ENCODE assay signal across 19 mouse cellular contexts in genomic region chr10:128503532-128503931, GRCm38 (mm10). TPM values are rescaled to one million over a fixed set of nuclear protein-coding genes. Genes with fewer than 3 reads are reported as not detected.
DNase-seq lines count a peak whose midpoint lies in the region; ATAC-seq and TF ChIP-seq lines count a peak whose summit lies in the region.
"Had no signal": no experiment of that assay in that cellular context is flagged by ENCODE, and none has a peak within 500 bp of the region (broad histone marks: within the 10 kb centered on the region; RNA-seq: fewer than 3 reads in every experiment).

No protein-coding gene starts in this region.

- H3K4me1 ChIP-seq in liver, embryonic 15.5 days (replicated peaks), result peaks cover 56% of the 10 kb centered on the region

- no peak overlapping the region for H3K4me2 ChIP-seq in liver, embryonic 15.5 days
- H3K4me2 ChIP-seq in myocyte (ENCODE audit: low read depth), result peak overlapping the region; percentile 34
- H3K4me2 ChIP-seq: embryonic facial prominence, embryonic 12.5 days; forebrain, embryonic 15.5 days; heart, embryonic 12.5 days; hindbrain, embryonic 15.5 days had no signal

- TF ChIP-seq POLR2A in myocyte (IDR thresholded peaks at IDR 0.05; ENCODE audit: insufficient read length, low read depth), result no peak

- H3K36me3 ChIP-seq in liver, embryonic 15.5 days (replicated peaks), result no peaks in the 10 kb centered on the region
- H3K36me3 ChIP-seq in myocyte (ENCODE audit: control insufficient read depth, insufficient read depth), result no peaks in the 10 kb centered on the region
- H3K36me3 ChIP-seq: embryonic facial prominence, embryonic 12.5 days; forebrain, embryonic 15.5 days; hindbrain, embryonic 15.5 days had no signal

- H3K4me3 ChIP-seq in left cerebral cortex, adult 2 months, result no peak overlapping the region
- no peak overlapping the region for H3K4me3 ChIP-seq in liver, embryonic 15.5 days (replicated peaks)
- no peak overlapping the region for H3K4me3 ChIP-seq in myocyte
- H3K4me3 ChIP-seq: embryonic facial prominence, embryonic 12.5 days; forebrain, embryonic 15.5 days; heart, embryonic 12.5 days; hindbrain, embryonic 15.5 days had no signal

- H3K27ac ChIP-seq in left cerebral cortex, adult 2 months, result peak overlapping the region; percentile 8; the same call in 1 of the 2 replicates
- H3K27ac ChIP-seq in liver, embryonic 15.5 days (replicated peaks), result peak overlapping the region; percentile 64
- H3K27ac ChIP-seq: embryonic facial prominence, embryonic 12.5 days; forebrain, embryonic 15.5 days; hindbrain, embryonic 15.5 days had no signal

- DNase-seq in gastrocnemius, adult 18-20 months (ENCODE audit: low spot score), result peak; percentile 44
- DNase-seq in gastrocnemius, postnatal 36 days, result no peak
- DNase-seq in left cerebral cortex, adult 2 months (ENCODE audit: extremely low spot score in 1 of 2, low spot score in 2 of 2), result no peak
- no peak for DNase-seq in left cerebral cortex, adult 8-10 months (ENCODE audit: low spot score in 2 of 2)
- no peak for DNase-seq in liver
- DNase-seq: adrenal gland, postnatal 10 days; B cell, adult 2 months; cerebellum, adult 11-12 months; cerebellum, adult 9-10 months; cerebellum, postnatal 25 days; gastrocnemius, postnatal 25 days; heart, postnatal 36 days had no signal

- ATAC-seq in liver, embryonic 15.5 days (ENCODE audit: insufficient read depth), result no peak
- ATAC-seq: CD4-positive, CD25-positive, alpha-beta regulatory T cell, adult 4 months; forebrain, embryonic 15.5 days had no signal

- WGBS in liver, embryonic 15.5 days (ENCODE audit: insufficient replicate concordance), result 72% methylated on average over 8 of the region's 8 CpGs

- TF ChIP-seq CTCF in left cerebral cortex, adult 2 months (IDR thresholded peaks at IDR 0.05), result no peak

- no peak overlapping the region for H3ac ChIP-seq in myocyte (ENCODE audit: control insufficient read depth, insufficient read length)

- H3K79me2 ChIP-seq in myocyte (ENCODE audit: control insufficient read depth, insufficient read depth), result no peaks in the 10 kb centered on the region

- no peaks in the 10 kb centered on the region for H3K27me3 ChIP-seq in liver, embryonic 15.5 days
- H3K27me3 ChIP-seq in myocyte (ENCODE audit: control insufficient read depth, insufficient read depth, insufficient read length), result no peaks in the 10 kb centered on the region
- H3K27me3 ChIP-seq: embryonic facial prominence, embryonic 12.5 days; forebrain, embryonic 15.5 days; heart, embryonic 12.5 days; hindbrain, embryonic 15.5 days had no signal

- no peak overlapping the region for H3K9ac ChIP-seq in liver, embryonic 15.5 days
- H3K9ac ChIP-seq: embryonic facial prominence, embryonic 12.5 days; forebrain, embryonic 15.5 days; heart, embryonic 12.5 days; hindbrain, embryonic 15.5 days had no signal

- H3K9me3 ChIP-seq in liver, embryonic 15.5 days (replicated peaks), result no peaks in the 10 kb centered on the region
- H3K9me3 ChIP-seq: embryonic facial prominence, embryonic 12.5 days; forebrain, embryonic 15.5 days; heart, embryonic 12.5 days; hindbrain, embryonic 15.5 days had no signal

- intact Hi-C loops in gastrocnemius, postnatal 36 days (cut with DNase I), result no loop called here
- intact Hi-C loops in left cerebral cortex, adult 2 months (cut with DNase I), result loop anchor here (2.0 kb wide), 1 partner anchor 21 kb away; the partner anchor contains the start of gene Esyt1

TF ChIP-seq in myocyte, 11 proteins besides CTCF, POLR2A, EP300 and RAD21:
- TF ChIP-seq CEBPB (IDR thresholded peaks at IDR 0.05; ENCODE audit: insufficient read depth, poor library complexity, severe bottlenecking), result no peak
- no peak for TF ChIP-seq SRF (IDR thresholded peaks at IDR 0.05; ENCODE audit: control insufficient read depth, insufficient read length, low read depth)
- TF ChIP-seq MYOD1 (IDR thresholded peaks at IDR 0.05; ENCODE audit: control insufficient read depth in 1 of 3, insufficient read length in 2 of 3, low read depth in 2 of 3), result no peak
- TF ChIP-seq MYOG (IDR thresholded peaks at IDR 0.05; ENCODE audit: control insufficient read depth in 1 of 3, insufficient read depth in 1 of 3, insufficient read length in 2 of 3, low read depth in 2 of 3), result no peak
- no peak for TF ChIP-seq POLR2AphosphoS2 (IDR thresholded peaks at IDR 0.05; ENCODE audit: insufficient read length, low read depth)
- no peak for TF ChIP-seq USF1 (IDR thresholded peaks at IDR 0.05; ENCODE audit: low read depth)
- TF ChIP-seq E2F4 (IDR thresholded peaks at IDR 0.05; ENCODE audit: insufficient read depth), result no peak
- TF ChIP-seq TCF3 (IDR thresholded peaks at IDR 0.05; ENCODE audit: insufficient read length, low read depth), result no peak

RNA-seq across cellular contexts. Expression of gene Myl6b, which starts 5.0 kb away (rescaled TPM):
- 10 to 100 TPM in 1 of 2 experiments, 1 to 10 TPM in 1; 9.0 to 28.2 TPM for total RNA-seq in gastrocnemius, adult 18-20 months (2021)
- 10 to 100 TPM in 1 of 2 experiments, 1 to 10 TPM in 1; 5.6 to 21.4 TPM for total RNA-seq in gastrocnemius, postnatal 36 days (2021)
- total RNA-seq in left cerebral cortex, adult 2 months (2021), result 10 to 100 TPM; 30.7 to 32.9 TPM
- total RNA-seq in left cerebral cortex, adult 8-10 months (2022), result 10 to 100 TPM; 29.9 to 33.3 (median 32.4) TPM
- polyA plus RNA-seq in liver, embryonic 15.5 days (2015; fragmentation: Nextera tagmentation; extraction: Ambion mirVana), result 1.4 and 1.7 TPM in 2 replicates
- 734 TPM for polyA plus RNA-seq in myocyte (2012; fragmentation: generic; extraction: Trizol)

RNA-seq across cellular contexts. Expression of gene Myl6, which starts 9.6 kb away (rescaled TPM):
- 100 to 1,000 TPM; 150 to 187 TPM for total RNA-seq in gastrocnemius, adult 18-20 months (2021)
- total RNA-seq in gastrocnemius, postnatal 36 days (2021), result 100 to 1,000 TPM; 155 to 171 TPM
- 100 to 1,000 TPM; 555 to 562 TPM for total RNA-seq in left cerebral cortex, adult 2 months (2021)
- 100 to 1,000 TPM; 555 to 620 (median 586) TPM for total RNA-seq in left cerebral cortex, adult 8-10 months (2022)
- 483 and 484 TPM in 2 replicates for polyA plus RNA-seq in liver, embryonic 15.5 days (2015; fragmentation: Nextera tagmentation; extraction: Ambion mirVana)
- 2,234 TPM for polyA plus RNA-seq in myocyte (2012; fragmentation: generic; extraction: Trizol)

RNA-seq across cellular contexts. Expression of gene Esyt1, which starts 22.1 kb away (rescaled TPM):
- 10 to 100 TPM; 12.3 to 15.3 TPM for total RNA-seq in gastrocnemius, adult 18-20 months (2021)
- total RNA-seq in gastrocnemius, postnatal 36 days (2021), result 10 to 100 TPM; 12.8 to 13.0 TPM
- total RNA-seq in left cerebral cortex, adult 2 months (2021), result 10 to 100 TPM; 10.2 to 10.4 TPM
- 10 to 100 TPM; 11.9 to 13.7 (median 12.8) TPM for total RNA-seq in left cerebral cortex, adult 8-10 months (2022)
- polyA plus RNA-seq in liver, embryonic 15.5 days (2015; fragmentation: Nextera tagmentation; extraction: Ambion mirVana), result 11.8 and 12.6 TPM in 2 replicates
- 166 TPM for polyA plus RNA-seq in myocyte (2012; fragmentation: generic; extraction: Trizol)

RNA-seq across cellular contexts. Expression of gene Zc3h10, which starts 44.0 kb away (rescaled TPM):
- 1 to 10 TPM; 4.6 to 8.3 TPM for total RNA-seq in gastrocnemius, adult 18-20 months (2021)
- 1 to 10 TPM; 3.7 to 5.3 TPM for total RNA-seq in gastrocnemius, postnatal 36 days (2021)
- total RNA-seq in left cerebral cortex, adult 2 months (2021), result 10 to 100 TPM; 12.4 to 15.7 TPM
- 10 to 100 TPM; 11.7 to 16.1 (median 14.8) TPM for total RNA-seq in left cerebral cortex, adult 8-10 months (2022)
- 4.9 and 5.8 TPM in 2 replicates for polyA plus RNA-seq in liver, embryonic 15.5 days (2015; fragmentation: Nextera tagmentation; extraction: Ambion mirVana)
- polyA plus RNA-seq in myocyte (2012; fragmentation: generic; extraction: Trizol), result 13.8 TPM

RNA-seq across cellular contexts. Expression of gene Smarcc2, which starts 44.5 kb away (rescaled TPM):
- 10 to 100 TPM; 44.1 to 49.5 TPM for total RNA-seq in gastrocnemius, adult 18-20 months (2021)
- 10 to 100 TPM; 39.2 to 46.4 TPM for total RNA-seq in gastrocnemius, postnatal 36 days (2021)
- total RNA-seq in left cerebral cortex, adult 2 months (2021), result 100 to 1,000 TPM; 253 to 254 TPM
- total RNA-seq in left cerebral cortex, adult 8-10 months (2022), result 100 to 1,000 TPM; 262 to 275 (median 268) TPM
- polyA plus RNA-seq in liver, embryonic 15.5 days (2015; fragmentation: Nextera tagmentation; extraction: Ambion mirVana), result 23.5 and 23.6 TPM in 2 replicates
- polyA plus RNA-seq in myocyte (2012; fragmentation: generic; extraction: Trizol), result 52.5 TPM
